Mouse (Mus musculus): Measurements from ENCODE around the gene Hdhd5. TPM values are rescaled to one million over a fixed set of nuclear protein-coding genes. Genes with fewer than 3 reads are reported as not detected.
A peak's percentile ranks its signal among the peaks of the same experiment; 100 is the strongest.

Hdhd5 gene
- polyA plus RNA-seq, 1 experiment from 2014 or later = 15.8 TPM

GRCm38 (mm10) chr6:120539132-120539759, 8.1 kb upstream of the Hdhd5 start:
- Histone ChIP-seq H3K4me1 (ENCODE audit: control insufficient read depth, insufficient read depth, low read length) (peaks cover 5% of the 10 kb centered on the region; the same call in 1 of the 2 replicates), H3K27ac (ENCODE audit: low read length) (no peak overlapping the region), H3K9ac (ENCODE audit: low read depth, low read length) (peak overlapping the region; percentile 56), H3K36me3 (ENCODE audit: control insufficient read depth, insufficient read depth, low read length) (no peaks in the 10 kb centered on the region), H3K9me3 (ENCODE audit: control insufficient read depth, low read length) (no peaks in the 10 kb centered on the region), H3K4me3 (ENCODE audit: low read length) (peak overlapping the region; percentile 38), H3K4me2 (ENCODE audit: low read depth, low read length) (peak overlapping the region; percentile 82), H3K27me3 (replicated peaks; ENCODE audit: control insufficient read depth, insufficient read depth, low read length) (no peaks in the 10 kb centered on the region)
- ATAC-seq = peak; percentile 90
- WGBS = 9% methylated on average over 16 of the region's 16 CpGs

- Histone ChIP-seq H3K4me3 (ENCODE audit: low read length) (no peak overlapping the region), H3K4me2 (ENCODE audit: low read depth, low read length) (no peak overlapping the region), H3K36me3 (ENCODE audit: control insufficient read depth, insufficient read depth, low read length) (no peaks in the 10 kb centered on the region), H3K9ac (ENCODE audit: low read depth, low read length) (no peak overlapping the region), H3K4me1 (ENCODE audit: control insufficient read depth, insufficient read depth, low read length) (peaks cover 5% of the 10 kb centered on the region; the same call in 1 of the 2 replicates), H3K27me3 (replicated peaks; ENCODE audit: control insufficient read depth, insufficient read depth, low read length) (no peaks in the 10 kb centered on the region), H3K27ac (ENCODE audit: low read length) (no peak overlapping the region), H3K9me3 (ENCODE audit: control insufficient read depth, low read length) (no peaks in the 10 kb centered on the region)
- 87% methylated on average over 2 of the region's 2 CpGs for WGBS
- no peak for ATAC-seq
These were observed 5.2 kb upstream of the Hdhd5 start for GRCm38 (mm10) chr6:120536337-120536736.

GRCm38 (mm10) chr6:120532594-120532993, 1.5 kb upstream of the Hdhd5 start:
- no peaks in the 10 kb centered on the region for H3K9me3 ChIP-seq (ENCODE audit: control insufficient read depth, low read length)
- peaks cover 12% of the 10 kb centered on the region for H3K4me1 ChIP-seq (ENCODE audit: control insufficient read depth, insufficient read depth, low read length)
- no peak overlapping the region for H3K27ac ChIP-seq (ENCODE audit: low read length)
- H3K4me2 ChIP-seq (ENCODE audit: low read depth, low read length) = no peak overlapping the region
- 76% methylated on average over 1 of the region's 1 CpGs for WGBS
- ATAC-seq = no peak
- H3K4me3 ChIP-seq (ENCODE audit: low read length) = no peak overlapping the region
- no peaks in the 10 kb centered on the region for H3K36me3 ChIP-seq (ENCODE audit: control insufficient read depth, insufficient read depth, low read length)
- no peaks in the 10 kb centered on the region for H3K27me3 ChIP-seq (replicated peaks; ENCODE audit: control insufficient read depth, insufficient read depth, low read length)
- H3K9ac ChIP-seq (ENCODE audit: low read depth, low read length) = no peak overlapping the region

GRCm38 (mm10) chr6:120529123-120529522, 2.0 kb downstream of the Hdhd5 start:
- Histone ChIP-seq H3K4me2 (ENCODE audit: low read depth, low read length) (no peak overlapping the region), H3K9me3 (ENCODE audit: control insufficient read depth, low read length) (no peaks in the 10 kb centered on the region), H3K27me3 (replicated peaks; ENCODE audit: control insufficient read depth, insufficient read depth, low read length) (no peaks in the 10 kb centered on the region), H3K9ac (ENCODE audit: low read depth, low read length) (no peak overlapping the region), H3K36me3 (ENCODE audit: control insufficient read depth, insufficient read depth, low read length) (no peaks in the 10 kb centered on the region), H3K4me3 (ENCODE audit: low read length) (no peak overlapping the region), H3K4me1 (ENCODE audit: control insufficient read depth, insufficient read depth, low read length) (peaks cover 12% of the 10 kb centered on the region), H3K27ac (ENCODE audit: low read length) (no peak overlapping the region)
- WGBS = 70% methylated on average over 4 of the region's 4 CpGs
- ATAC-seq = no peak

- 88% methylated on average over 5 of the region's 5 CpGs for WGBS
These were observed 6.3 kb downstream of the Hdhd5 start for GRCm38 (mm10) chr6:120524796-120525195.

GRCm38 (mm10) chr6:120519647-120520046, 11.5 kb downstream of the Hdhd5 start:
- WGBS = 79% methylated on average over 5 of the region's 5 CpGs
- Histone ChIP-seq H3K27me3 (replicated peaks; ENCODE audit: control insufficient read depth, insufficient read depth, low read length) (no peaks in the 10 kb centered on the region), H3K36me3 (ENCODE audit: control insufficient read depth, insufficient read depth, low read length) (peaks cover 3% of the 10 kb centered on the region; the same call in 1 of the 2 replicates), H3K4me2 (ENCODE audit: low read depth, low read length) (no peak overlapping the region), H3K9ac (ENCODE audit: low read depth, low read length) (no peak overlapping the region), H3K4me1 (ENCODE audit: control insufficient read depth, insufficient read depth, low read length) (no peaks in the 10 kb centered on the region), H3K27ac (ENCODE audit: low read length) (no peak overlapping the region), H3K9me3 (ENCODE audit: control insufficient read depth, low read length) (no peaks in the 10 kb centered on the region), H3K4me3 (ENCODE audit: low read length) (no peak overlapping the region)
- no peak for ATAC-seq

More at GRCm38 (mm10) chr6:120524796-120525195, 6.3 kb downstream of the Hdhd5 start:
- no peaks in the 10 kb centered on the region for H3K9me3 ChIP-seq (ENCODE audit: control insufficient read depth, low read length)
- H3K4me2 ChIP-seq (ENCODE audit: low read depth, low read length) = no peak overlapping the region
- H3K4me3 ChIP-seq (ENCODE audit: low read length) = no peak overlapping the region
- no peak overlapping the region for H3K9ac ChIP-seq (ENCODE audit: low read depth, low read length)
- H3K27ac ChIP-seq (ENCODE audit: low read length) = no peak overlapping the region
- peaks cover 4% of the 10 kb centered on the region for H3K4me1 ChIP-seq (ENCODE audit: control insufficient read depth, insufficient read depth, low read length)
- no peaks in the 10 kb centered on the region for H3K27me3 ChIP-seq (replicated peaks; ENCODE audit: control insufficient read depth, insufficient read depth, low read length)
- no peak for ATAC-seq
- H3K36me3 ChIP-seq (ENCODE audit: control insufficient read depth, insufficient read depth, low read length) = peaks cover 3% of the 10 kb centered on the region; the same call in 1 of the 2 replicates

GRCm38 (mm10) chr6:120517311-120517710, 13.8 kb downstream of the Hdhd5 start:
- H3K4me3 ChIP-seq (ENCODE audit: low read length) = no peak overlapping the region
- H3K4me2 ChIP-seq (ENCODE audit: low read depth, low read length) = no peak overlapping the region
- no peak for ATAC-seq
- H3K9ac ChIP-seq (ENCODE audit: low read depth, low read length) = no peak overlapping the region
- 88% methylated on average over 5 of the region's 5 CpGs for WGBS
- no peaks in the 10 kb centered on the region for H3K4me1 ChIP-seq (ENCODE audit: control insufficient read depth, insufficient read depth, low read length)
- no peaks in the 10 kb centered on the region for H3K27me3 ChIP-seq (replicated peaks; ENCODE audit: control insufficient read depth, insufficient read depth, low read length)
- no peak overlapping the region for H3K27ac ChIP-seq (ENCODE audit: low read length)
- no peaks in the 10 kb centered on the region for H3K9me3 ChIP-seq (ENCODE audit: control insufficient read depth, low read length)
- H3K36me3 ChIP-seq (ENCODE audit: control insufficient read depth, insufficient read depth, low read length) = peaks cover 3% of the 10 kb centered on the region; the same call in 1 of the 2 replicates

GRCm38 (mm10) chr6:120516879-120517278, 14.2 kb downstream of the Hdhd5 start:
- Histone ChIP-seq H3K9me3 (ENCODE audit: control insufficient read depth, low read length) (no peaks in the 10 kb centered on the region), H3K36me3 (ENCODE audit: control insufficient read depth, insufficient read depth, low read length) (peaks cover under 1% of the 10 kb centered on the region; the same call in 1 of the 2 replicates), H3K4me3 (ENCODE audit: low read length) (no peak overlapping the region), H3K27me3 (replicated peaks; ENCODE audit: control insufficient read depth, insufficient read depth, low read length) (no peaks in the 10 kb centered on the region), H3K4me2 (ENCODE audit: low read depth, low read length) (no peak overlapping the region), H3K9ac (ENCODE audit: low read depth, low read length) (no peak overlapping the region), H3K27ac (ENCODE audit: low read length) (no peak overlapping the region), H3K4me1 (ENCODE audit: control insufficient read depth, insufficient read depth, low read length) (no peaks in the 10 kb centered on the region)
- WGBS = 84% methylated on average over 6 of the region's 6 CpGs
- no peak for ATAC-seq

- H3K4me2 ChIP-seq (ENCODE audit: low read depth, low read length) = no peak overlapping the region
- no peak overlapping the region for H3K4me3 ChIP-seq (ENCODE audit: low read length)
- H3K9me3 ChIP-seq (ENCODE audit: control insufficient read depth, low read length) = no peaks in the 10 kb centered on the region
- ATAC-seq = no peak
- H3K36me3 ChIP-seq (ENCODE audit: control insufficient read depth, insufficient read depth, low read length) = no peaks in the 10 kb centered on the region; the same call in 1 of the 2 replicates
- H3K9ac ChIP-seq (ENCODE audit: low read depth, low read length) = no peak overlapping the region
- WGBS = 79% methylated on average over 4 of the region's 4 CpGs
- H3K27ac ChIP-seq (ENCODE audit: low read length) = no peak overlapping the region
- no peaks in the 10 kb centered on the region for H3K4me1 ChIP-seq (ENCODE audit: control insufficient read depth, insufficient read depth, low read length)
- no peaks in the 10 kb centered on the region for H3K27me3 ChIP-seq (replicated peaks; ENCODE audit: control insufficient read depth, insufficient read depth, low read length)
These were observed 14.7 kb downstream of the Hdhd5 start for GRCm38 (mm10) chr6:120516422-120516821.

- ATAC-seq = no peak
- H3K9ac ChIP-seq (ENCODE audit: low read depth, low read length) = no peak overlapping the region
- H3K4me1 ChIP-seq (ENCODE audit: control insufficient read depth, insufficient read depth, low read length) = no peaks in the 10 kb centered on the region
- no peaks in the 10 kb centered on the region; the same call in 1 of the 2 replicates for H3K36me3 ChIP-seq (ENCODE audit: control insufficient read depth, insufficient read depth, low read length)
- no peak overlapping the region for H3K27ac ChIP-seq (ENCODE audit: low read length)
- no peak overlapping the region for H3K4me3 ChIP-seq (ENCODE audit: low read length)
- H3K27me3 ChIP-seq (replicated peaks; ENCODE audit: control insufficient read depth, insufficient read depth, low read length) = no peaks in the 10 kb centered on the region
- H3K9me3 ChIP-seq (ENCODE audit: control insufficient read depth, low read length) = no peaks in the 10 kb centered on the region
- H3K4me2 ChIP-seq (ENCODE audit: low read depth, low read length) = no peak overlapping the region
- WGBS = 77% methylated on average over 6 of the region's 6 CpGs
These were observed 19.9 kb downstream of the Hdhd5 start for GRCm38 (mm10) chr6:120511212-120511611.
